Mouse (Mus musculus) midbrain, embryonic 16.5 days (tissue): ENCODE results near the gene Rassf7. TPM values are rescaled to one million over a fixed set of nuclear protein-coding genes. Genes with fewer than 3 reads are reported as not detected.

Experiments
- ATAC-seq: fragments of 200-750 bp; cut with Nextera tagmentation; 2 replicates; pipeline ENCODE4 v1.8.0; 2017; ENCODE audit warnings: moderate TSS enrichment
- H3K27ac ChIP-seq: fragments of 300-500 bp; sonication (generic); 2 replicates; pipeline ENCODE4 v1.5.1; 2014; ENCODE audit warnings: mild to moderate bottlenecking, low read length, mixed read lengths
- H3K27me3 ChIP-seq: fragments of 300-500 bp; sonication (generic); 2 replicates; pipeline ENCODE4 v1.6.1; 2014; ENCODE audit warnings: low read depth, low read length, mixed read lengths; ENCODE audit not compliant: control insufficient read depth, insufficient read depth
- H3K36me3 ChIP-seq: fragments of 300-500 bp; sonication (generic); 2 replicates; pipeline ENCODE4 v1.6.1; 2014; ENCODE audit warnings: mild to moderate bottlenecking, low read length, moderate library complexity, mixed read lengths; ENCODE audit not compliant: control insufficient read depth, insufficient read depth
- H3K4me1 ChIP-seq: fragments of 300-500 bp; sonication (generic); 2 replicates; pipeline ENCODE4 v1.6.1; 2014; ENCODE audit warnings: mild to moderate bottlenecking, low read length, mixed read lengths; ENCODE audit not compliant: control insufficient read depth, insufficient read depth
- H3K4me2 ChIP-seq: fragments of 300-500 bp; sonication (generic); 2 replicates; pipeline ENCODE4 v1.6.1; 2014; ENCODE audit warnings: mild to moderate bottlenecking, low read length, mixed read lengths
- H3K4me3 ChIP-seq: fragments of 300-500 bp; sonication (generic); 2 replicates; pipeline ENCODE4 v1.5.1; 2014; ENCODE audit warnings: low read depth, mild to moderate bottlenecking, low read length, moderate library complexity, mixed read lengths
- H3K9ac ChIP-seq: fragments of 300-500 bp; sonication (generic); 2 replicates; pipeline ENCODE4 v1.6.1; 2014; ENCODE audit warnings: low read depth, low read length, mixed read lengths
- H3K9me3 ChIP-seq: fragments of 300-500 bp; sonication (generic); replicated peaks from 2 replicates; pipeline ENCODE4 v1.6.1; 2014; ENCODE audit warnings: mild to moderate bottlenecking, low read length, mixed read lengths; ENCODE audit not compliant: control insufficient read depth, poor library complexity, severe bottlenecking
- WGBS: fragments of 180-500 bp; shearing (Covaris S2); extraction: QIAGEN DNeasy Blood & Tissue Kit; methylation state at CpG from one replicate; pipeline ENCODE4 v1.1.7; 2014; 5-methylcytosine and 5-hydroxymethylcytosine counted together
- polyA plus RNA-seq: library from polyadenylated mRNA; unstranded; fragments of >200 nt; fragmentation: Nextera tagmentation; extraction: Ambion mirVana; gene quantifications from 2 replicates; pipeline ENCODE4 v1.2.1, GENCODE M21; 2015

Rassf7 gene
- polyA plus RNA-seq, 1 experiment from 2014 or later: 21.2 TPM

DNA sequence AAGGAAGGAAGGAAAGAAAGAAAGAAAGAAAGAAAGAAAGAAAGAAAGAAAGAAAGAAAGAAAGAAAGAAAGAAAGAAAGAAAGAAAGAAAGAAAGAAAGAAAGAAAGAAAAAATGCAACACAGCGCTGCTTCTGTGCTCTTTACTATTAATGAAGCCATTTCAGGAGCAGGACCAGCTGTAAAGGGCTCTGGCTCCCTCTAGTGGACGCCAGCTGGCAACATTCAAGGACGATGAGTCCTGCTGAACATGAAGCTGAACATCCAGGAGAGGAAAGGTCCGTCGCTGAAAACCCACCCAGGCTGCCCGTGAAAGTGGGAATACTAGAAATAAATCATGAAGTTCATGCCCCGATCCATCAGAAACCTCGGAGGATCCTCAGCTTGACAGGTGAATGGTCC lies 39.5 kb upstream of the Rassf7 start:
- peak overlapping the region; percentile 4; the same call in 1 of the 2 replicates for H3K4me2 ChIP-seq
- no peak for ATAC-seq
- H3K27me3 ChIP-seq: no peaks in the 10 kb centered on the region
- no peak overlapping the region for H3K27ac ChIP-seq
- peaks cover 6% of the 10 kb centered on the region for H3K4me1 ChIP-seq
- H3K36me3 ChIP-seq: no peaks in the 10 kb centered on the region
- under 1% methylated on average over 8 of the region's 8 CpGs for WGBS
- no peak overlapping the region for H3K4me3 ChIP-seq
- peak overlapping the region; percentile 32; the same call in 1 of the 2 replicates for H3K9ac ChIP-seq
- H3K9me3 ChIP-seq: no peaks in the 10 kb centered on the region

DNA sequence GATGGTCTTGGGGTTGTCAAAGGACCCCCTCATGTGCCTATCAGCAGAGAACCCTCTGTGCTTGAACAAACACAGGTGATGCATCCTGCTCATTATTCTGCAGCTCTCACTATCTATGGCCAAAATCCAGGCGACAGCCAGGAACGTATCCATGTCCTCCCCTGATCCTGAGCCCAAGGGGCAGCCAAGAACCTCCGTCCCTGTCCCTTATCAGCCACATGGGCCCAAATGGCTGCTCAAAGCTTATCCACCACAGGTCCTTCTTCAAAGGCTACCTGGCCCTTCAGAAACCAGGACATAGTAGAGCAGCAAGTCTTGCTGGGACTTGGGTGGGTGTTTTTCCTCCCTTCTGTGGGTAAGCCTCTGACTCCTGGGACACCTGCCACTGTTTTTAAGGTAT lies 27.5 kb upstream of the Rassf7 start:
- Histone ChIP-seq H3K9me3 (no peaks in the 10 kb centered on the region), H3K4me1 (peaks cover 15% of the 10 kb centered on the region), H3K27me3 (no peaks in the 10 kb centered on the region), H3K4me3 (no peak overlapping the region), H3K9ac (no peak overlapping the region), H3K27ac (no peak overlapping the region), H3K36me3 (peaks cover 32% of the 10 kb centered on the region), H3K4me2 (no peak overlapping the region)
- WGBS: 81% methylated on average over 3 of the region's 3 CpGs
- no peak for ATAC-seq

DNA sequence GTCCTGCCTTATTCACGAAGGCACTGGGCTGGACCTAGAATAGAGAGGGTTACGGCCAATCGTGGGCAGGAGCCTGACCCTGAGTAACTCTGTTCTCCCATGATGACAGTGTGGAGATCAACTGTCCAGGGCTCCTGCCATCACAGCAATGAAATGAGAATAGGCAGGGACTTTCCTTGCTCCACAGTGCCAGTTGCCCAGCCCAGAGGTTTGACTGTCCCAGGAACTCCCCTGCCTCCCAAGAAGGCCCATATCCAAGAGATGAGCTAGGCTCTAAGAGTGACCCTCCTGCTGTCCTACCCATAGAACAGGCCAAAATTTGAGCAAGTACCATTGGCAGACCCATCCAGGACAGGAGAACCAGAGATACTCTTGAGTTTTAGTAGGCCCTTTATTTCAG lies 26.9 kb upstream of the Rassf7 start:
- no peak for ATAC-seq
- Histone ChIP-seq H3K9me3 (no peaks in the 10 kb centered on the region), H3K27ac (no peak overlapping the region), H3K4me1 (peaks cover 15% of the 10 kb centered on the region), H3K36me3 (peaks cover 32% of the 10 kb centered on the region), H3K4me2 (no peak overlapping the region), H3K27me3 (no peaks in the 10 kb centered on the region), H3K4me3 (no peak overlapping the region), H3K9ac (no peak overlapping the region)
- 93% methylated on average over 3 of the region's 3 CpGs for WGBS

DNA sequence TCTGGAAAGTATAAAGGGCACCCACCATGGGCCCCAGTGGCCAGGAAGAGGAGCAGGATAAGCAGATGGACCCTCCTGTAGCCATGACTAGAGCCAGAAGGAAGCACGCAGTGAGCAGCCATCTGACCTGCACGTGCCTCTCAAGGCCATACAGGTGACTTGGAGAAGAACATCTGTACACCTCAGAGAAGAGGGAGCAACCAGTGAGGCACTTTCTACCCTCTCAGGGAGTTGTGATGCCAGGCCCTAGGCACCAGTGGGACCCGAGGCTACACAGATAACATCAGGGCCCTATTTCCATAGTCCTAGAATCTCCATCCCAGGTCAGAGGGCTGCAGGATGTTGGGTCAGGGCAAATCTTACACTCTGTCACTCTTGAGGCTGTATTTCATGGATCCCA lies 25.4 kb upstream of the Rassf7 start:
- no peaks in the 10 kb centered on the region for H3K27me3 ChIP-seq
- no peak overlapping the region for H3K27ac ChIP-seq
- no peaks in the 10 kb centered on the region for H3K9me3 ChIP-seq
- H3K4me1 ChIP-seq: peaks cover 24% of the 10 kb centered on the region
- peaks cover 32% of the 10 kb centered on the region for H3K36me3 ChIP-seq
- H3K4me2 ChIP-seq: no peak overlapping the region
- H3K4me3 ChIP-seq: no peak overlapping the region
- WGBS: 100% methylated on average over 3 of the region's 3 CpGs
- no peak overlapping the region for H3K9ac ChIP-seq
- no peak for ATAC-seq

DNA sequence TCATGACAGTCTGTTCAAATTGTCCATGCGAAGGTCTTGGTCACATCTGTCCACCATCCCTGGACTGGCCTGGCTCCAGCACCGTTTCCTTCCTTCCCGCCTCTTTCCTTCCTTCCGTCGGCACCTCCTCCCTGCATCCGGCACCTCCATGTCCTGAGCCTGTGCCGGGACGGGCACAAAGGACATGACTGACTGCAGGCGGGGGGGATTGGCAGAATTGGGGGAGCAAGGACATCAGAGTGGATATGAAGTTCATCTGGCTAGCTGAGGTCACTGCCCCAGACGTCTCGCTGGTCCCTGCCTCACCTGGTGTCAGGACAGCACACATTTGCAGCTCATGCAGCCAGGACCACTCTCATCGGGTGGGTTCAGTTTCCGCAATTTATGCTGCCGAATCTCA lies 24.6 kb upstream of the Rassf7 start:
- 95% methylated on average over 14 of the region's 14 CpGs for WGBS

DNA sequence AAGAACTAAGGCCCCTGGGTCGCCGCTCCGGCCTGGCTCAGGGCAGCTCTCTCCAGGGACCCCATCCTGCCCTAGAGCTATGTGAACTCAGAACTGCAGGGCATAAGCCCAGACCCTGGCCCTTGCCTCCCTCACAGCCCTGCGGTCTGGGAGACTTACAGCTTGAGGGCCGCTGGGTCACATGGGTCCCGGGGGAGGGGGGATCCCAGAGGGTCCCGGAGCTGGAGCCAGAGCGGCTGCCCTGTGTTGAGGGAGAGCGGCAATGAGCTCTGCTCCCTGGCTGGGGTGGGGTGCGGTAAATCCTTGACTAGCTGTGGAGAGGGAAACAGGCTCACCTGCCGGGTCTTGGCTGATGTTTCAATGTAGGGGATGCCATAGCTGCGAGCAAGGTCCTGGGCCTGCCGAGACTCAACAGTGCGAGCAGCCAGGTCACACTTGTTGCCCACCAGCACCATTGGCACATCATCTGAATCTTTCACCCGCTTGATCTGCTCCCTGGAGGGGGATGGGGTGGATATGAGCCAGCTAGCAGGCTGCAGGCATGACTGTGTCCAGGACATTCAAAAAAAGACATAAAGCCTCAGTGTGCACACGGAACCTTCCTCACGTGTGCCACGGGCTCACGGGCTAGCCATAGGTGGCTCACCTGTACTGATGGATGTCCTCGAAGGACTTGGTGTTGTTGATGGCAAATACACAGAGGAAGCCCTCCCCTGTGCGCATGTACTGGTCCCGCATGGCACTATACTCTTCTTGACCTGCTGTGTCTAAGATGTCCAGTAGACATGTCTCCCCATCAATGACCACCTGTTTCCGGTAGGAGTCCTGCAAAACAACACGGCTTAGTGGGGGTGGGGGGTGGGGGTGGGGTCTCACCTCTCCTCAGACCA lies 23.6 kb upstream of the Rassf7 start:
- no peak for ATAC-seq
- peak overlapping the region; percentile 94; the same call in 1 of the 2 replicates for H3K4me2 ChIP-seq
- H3K4me3 ChIP-seq: no peak overlapping the region
- no peaks in the 10 kb centered on the region for H3K9me3 ChIP-seq
- 91% methylated on average over 24 of the region's 24 CpGs for WGBS
- H3K9ac ChIP-seq: peak overlapping the region; percentile 91; the same call in 1 of the 2 replicates
- H3K4me1 ChIP-seq: peaks cover 30% of the 10 kb centered on the region
- H3K27ac ChIP-seq: no peak overlapping the region
- peaks cover 32% of the 10 kb centered on the region for H3K36me3 ChIP-seq
- H3K27me3 ChIP-seq: no peaks in the 10 kb centered on the region

More for the DNA sequence above, 24.6 kb upstream of the Rassf7 start:
- Histone ChIP-seq H3K27me3 (no peaks in the 10 kb centered on the region), H3K4me3 (no peak overlapping the region), H3K4me1 (peaks cover 30% of the 10 kb centered on the region), H3K9ac (no peak overlapping the region), H3K9me3 (no peaks in the 10 kb centered on the region), H3K27ac (no peak overlapping the region), H3K36me3 (peaks cover 32% of the 10 kb centered on the region), H3K4me2 (no peak overlapping the region)
- ATAC-seq: no peak

DNA sequence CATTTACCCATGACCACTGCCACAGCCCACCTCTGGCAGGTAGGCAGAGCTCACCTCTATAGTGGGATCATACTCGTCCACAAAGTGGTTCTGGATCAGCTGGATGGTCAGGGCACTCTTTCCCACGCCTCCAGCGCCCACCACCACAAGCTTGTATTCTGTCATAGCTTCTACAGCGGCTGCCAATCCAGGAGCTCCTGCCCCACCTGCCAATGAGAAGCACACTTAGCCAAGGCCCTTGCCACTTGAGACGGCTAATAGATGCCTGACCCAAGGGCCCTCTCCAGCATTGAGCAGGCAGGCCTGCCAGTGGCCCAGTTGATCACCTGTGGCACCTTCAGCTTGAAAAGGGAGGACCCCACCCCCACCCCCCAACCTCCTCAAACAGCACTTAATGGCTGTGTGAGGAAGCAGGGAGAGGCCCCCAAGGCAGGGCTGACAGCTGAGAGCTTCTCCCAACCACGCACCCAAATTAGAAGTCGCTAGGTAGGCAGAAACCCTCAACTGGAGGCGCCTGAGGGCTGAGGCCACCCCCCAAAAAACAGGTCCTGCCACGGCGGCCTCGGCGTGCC lies 22.8 kb upstream of the Rassf7 start:
- 28% methylated on average over 12 of the region's 12 CpGs for WGBS
- Histone ChIP-seq H3K4me2 (peak overlapping the region; percentile 94), H3K9ac (peak overlapping the region; percentile 91), H3K27me3 (no peaks in the 10 kb centered on the region), H3K4me1 (peaks cover 30% of the 10 kb centered on the region), H3K36me3 (peaks cover 32% of the 10 kb centered on the region), H3K27ac (peak overlapping the region; percentile 74; the same call in 1 of the 2 replicates), H3K4me3 (peak overlapping the region; percentile 94), H3K9me3 (no peaks in the 10 kb centered on the region)
- ATAC-seq: no peak

DNA sequence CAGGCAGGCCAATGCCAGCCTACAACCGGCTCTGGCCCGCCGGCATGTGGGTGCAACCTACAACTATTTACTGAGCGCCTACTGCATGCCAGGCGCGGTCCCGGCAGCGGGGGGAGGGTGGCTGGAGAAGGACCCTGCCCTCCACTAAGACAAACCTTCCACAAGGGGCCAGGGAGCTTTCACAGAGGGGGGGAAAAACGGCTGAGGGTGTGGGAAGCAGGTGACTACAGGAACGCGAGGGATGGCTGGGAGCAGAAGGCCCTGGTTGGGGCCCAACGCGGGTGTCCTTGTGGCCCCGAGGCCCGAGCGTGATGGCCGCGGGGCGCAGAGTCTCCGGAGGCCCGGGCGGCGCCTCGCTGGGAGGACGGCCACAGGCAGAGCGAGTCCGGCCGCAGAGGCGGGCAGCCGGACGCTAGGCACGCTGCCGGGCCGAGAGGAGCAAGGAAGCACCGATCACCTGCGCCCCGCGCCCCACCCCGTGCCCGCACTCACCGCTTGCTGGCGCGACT lies 22.3 kb upstream of the Rassf7 start:
- Histone ChIP-seq H3K27ac (peak overlapping the region; percentile 74), H3K27me3 (no peaks in the 10 kb centered on the region), H3K4me2 (peak overlapping the region; percentile 94), H3K4me1 (peaks cover 30% of the 10 kb centered on the region), H3K4me3 (peak overlapping the region; percentile 94), H3K9ac (peak overlapping the region; percentile 91), H3K9me3 (no peaks in the 10 kb centered on the region), H3K36me3 (peaks cover 32% of the 10 kb centered on the region)
- no peak; the same call in none of the 2 replicates for ATAC-seq
- 2% methylated on average over 34 of the region's 43 CpGs for WGBS

DNA sequence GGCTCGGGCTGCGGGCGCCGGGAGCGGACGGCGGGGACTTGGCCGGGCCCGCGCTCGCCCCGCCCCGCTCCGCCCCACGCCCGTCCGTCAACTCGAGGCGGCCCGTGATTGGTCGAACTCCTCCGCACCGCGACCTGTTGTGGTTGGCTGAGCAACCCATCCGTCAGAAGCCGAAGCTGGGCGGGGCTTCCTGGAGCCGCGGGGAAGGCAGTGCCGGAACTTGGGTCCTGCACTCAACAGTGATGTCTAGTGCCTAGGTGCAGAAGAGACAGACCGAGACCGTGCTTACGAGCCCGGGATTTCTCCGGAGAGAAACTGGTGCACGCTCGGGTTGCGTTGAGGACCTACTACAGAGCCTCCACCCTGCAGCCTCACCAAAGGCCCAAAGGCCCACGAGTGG lies 21.7 kb upstream of the Rassf7 start, which contains the start of the genes Hras and Lrrc56:
Gene Hras (minus strand): TSS at position 58 of the 400 bp plus-strand sequence.
Gene Lrrc56 (plus strand): TSS at position 210 of the 400 bp plus-strand sequence.
- ATAC-seq: peak; percentile 95
- WGBS: under 1% methylated on average over 31 of the region's 39 CpGs
- peak within 1 kb of the TSS; percentile 94 for H3K4me3 ChIP-seq
- H3K27me3 ChIP-seq: no peaks in the 10 kb centered on the region
- peaks cover 30% of the 10 kb centered on the region for H3K4me1 ChIP-seq
- H3K9ac ChIP-seq: peak within 1 kb of the TSS; percentile 91
- H3K27ac ChIP-seq: peak within 1 kb of the TSS; percentile 80
- H3K36me3 ChIP-seq: peaks cover 30% of the 10 kb centered on the region
- peak within 1 kb of the TSS; percentile 99 for H3K4me2 ChIP-seq
- H3K9me3 ChIP-seq: no peaks in the 10 kb centered on the region
